Mouse (Mus musculus) layer of hippocampus, postnatal 25 days (tissue): ENCODE results near the gene Zfp683. TPM values are rescaled to one million over a fixed set of nuclear protein-coding genes. Genes with fewer than 3 reads are reported as not detected.

Experiments
- DNase-seq, 2 experiments: peaks; one replicate each; pipeline ENCODE4 v3.0.0; 2022; ENCODE audit warnings: mixed read lengths in 2 of 2, low spot score in 1 of 2; ENCODE audit errors: extremely low spot score in 1 of 2
- total RNA-seq, 2 experiments: library from RNA; stranded (reverse); gene quantifications; 2 replicates each; pipeline ENCODE4 v1.2.3; 2021

Gene Zfp683
- total RNA-seq = not detected

DNA sequence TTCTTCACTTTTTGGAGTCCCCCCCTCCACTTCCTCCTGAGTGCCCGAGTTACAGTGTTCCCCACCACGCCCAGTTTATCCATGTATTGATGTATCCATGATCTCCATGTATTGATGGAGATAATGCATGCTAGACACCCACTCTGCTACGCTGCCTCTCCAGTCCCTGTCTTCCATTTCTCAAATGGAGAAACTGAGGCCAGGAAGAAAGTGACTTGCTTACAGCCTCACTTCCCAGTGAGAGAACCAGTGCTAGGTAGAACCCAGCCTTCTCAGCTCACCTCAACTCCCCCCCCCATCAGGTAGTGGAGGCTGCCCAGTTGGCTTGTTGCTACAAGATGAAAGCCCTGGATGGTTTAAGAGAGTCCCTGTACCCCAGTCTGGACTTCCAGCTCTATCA is at the start of gene Zfp683:
Zfp683 (plus strand) TSS at position 301 of the 400 bp plus-strand sequence.
- no peak for DNase-seq

DNA sequence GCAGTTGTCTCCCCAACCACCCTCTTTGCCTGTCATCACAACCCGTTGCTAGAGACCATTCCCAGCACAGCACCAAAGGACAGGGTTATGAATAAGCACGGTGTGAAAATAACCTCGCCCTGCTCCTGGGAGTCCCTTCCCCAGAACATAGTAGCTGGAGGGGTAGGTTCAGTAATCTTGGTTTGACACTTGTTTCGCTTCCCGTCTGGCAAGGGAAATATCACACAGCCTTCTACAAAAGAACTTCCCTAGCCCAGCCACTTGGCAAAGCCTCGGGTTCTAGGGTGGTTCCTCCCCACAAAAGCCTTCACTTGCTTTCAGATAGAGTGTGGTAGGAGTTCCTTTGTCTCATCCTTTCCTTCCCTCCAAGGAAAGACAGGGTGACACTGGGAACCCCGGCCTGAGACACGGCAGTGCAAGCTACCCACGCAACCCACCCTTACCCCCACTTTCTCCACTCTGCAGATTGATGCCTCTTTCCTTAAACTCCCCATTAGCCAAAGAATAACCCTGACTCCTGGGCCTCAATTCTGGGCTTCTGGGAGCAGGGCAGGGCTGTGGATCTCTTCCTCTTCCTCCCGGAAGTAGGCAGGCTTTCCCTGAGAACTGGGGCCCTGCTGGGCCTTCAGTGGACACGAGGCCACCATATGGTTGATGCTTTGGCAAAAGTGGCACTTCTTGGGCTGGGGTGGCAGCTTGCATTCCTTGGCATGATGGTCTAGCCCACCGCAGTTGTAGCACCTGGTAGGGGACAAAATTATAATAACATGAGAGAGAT is 47.9 kb upstream of the Zfp683 start:
- DNase-seq = no peak

DNA sequence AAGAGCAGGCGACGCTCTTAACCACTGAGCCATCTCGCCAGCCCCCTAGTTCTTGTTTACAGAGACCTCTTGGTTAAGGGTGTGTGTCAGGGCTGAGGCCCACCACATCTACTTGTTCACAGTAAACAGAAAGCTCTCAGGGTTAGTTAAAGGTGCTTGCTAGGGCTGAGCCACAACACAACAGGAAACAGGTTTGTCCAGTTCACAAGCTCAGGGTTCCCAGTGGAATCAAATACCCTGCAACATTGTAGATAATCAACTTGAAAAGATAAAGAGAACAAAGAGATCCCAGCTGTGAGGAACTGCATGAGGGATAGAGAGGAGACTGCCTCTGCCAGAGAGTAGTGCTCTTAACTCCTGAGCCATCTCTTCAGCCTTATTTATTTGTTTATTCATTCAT is 46.8 kb upstream of the Zfp683 start:
- DNase-seq = no peak

DNA sequence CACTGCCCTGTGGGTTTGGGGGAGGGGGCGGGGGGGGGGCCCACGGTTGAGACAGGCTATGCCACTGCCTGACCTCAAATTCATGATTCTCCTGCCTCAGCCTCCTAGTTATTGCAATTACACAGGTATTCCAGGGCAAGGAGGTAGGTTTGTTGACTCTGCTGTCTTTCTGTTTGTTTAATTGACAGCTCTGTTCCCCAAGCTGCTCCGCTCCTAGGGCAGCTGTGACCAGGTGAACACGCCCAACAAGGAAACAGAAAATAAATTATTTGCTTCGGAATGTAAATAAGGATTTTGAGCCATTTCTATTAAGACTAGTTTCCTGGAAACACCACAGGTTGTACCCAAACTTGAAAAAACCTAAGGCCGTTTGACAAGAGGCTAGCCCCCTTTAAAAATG is 43.9 kb upstream of the Zfp683 start:
- no peak for DNase-seq

DNA sequence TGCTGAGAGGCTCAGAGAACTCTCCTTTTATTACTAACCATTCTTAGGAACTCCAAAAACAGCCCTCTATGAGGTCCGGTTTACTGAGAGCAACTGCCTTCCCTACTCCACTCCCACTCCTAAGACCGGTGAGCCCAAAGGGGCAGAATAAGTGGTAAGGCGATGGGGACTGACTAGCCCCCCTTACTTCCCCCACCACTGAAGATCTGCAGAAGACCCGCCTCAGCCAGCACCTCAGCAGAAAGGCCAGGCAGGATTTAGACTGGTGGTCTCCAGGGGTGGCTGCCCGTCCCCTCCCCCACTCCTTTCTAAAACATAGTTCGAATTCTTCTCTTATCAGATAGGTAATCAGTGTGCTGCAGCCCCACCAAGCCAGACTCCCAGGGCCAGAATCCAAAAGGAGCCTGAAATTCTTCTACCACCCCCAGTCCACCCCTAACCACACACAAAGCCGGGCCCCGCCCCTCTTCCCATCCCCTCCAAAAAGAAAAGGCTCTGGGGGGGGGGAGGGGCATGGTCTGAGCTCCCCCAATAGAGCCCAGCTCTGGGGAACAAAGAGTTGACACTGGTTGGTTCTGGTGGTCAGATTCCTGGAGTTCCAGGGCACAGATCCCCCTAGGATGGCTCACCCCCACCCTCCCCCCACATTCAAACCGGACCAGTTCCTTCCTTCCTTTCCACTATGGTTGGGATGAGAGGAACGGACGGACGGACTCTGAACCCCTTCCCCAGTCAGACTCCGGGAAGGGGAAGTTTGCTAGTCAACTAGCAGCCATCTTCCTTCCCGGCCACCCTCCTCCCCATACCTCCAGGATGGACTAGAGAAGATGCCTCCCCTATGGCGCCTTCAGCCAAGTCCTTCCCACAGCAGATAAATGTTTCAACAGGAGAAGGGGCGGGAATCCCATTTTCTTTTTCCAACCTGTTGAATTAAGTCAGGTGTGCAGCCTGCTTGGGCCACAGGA is 41.9 kb upstream of the Zfp683 start:
- no peak for DNase-seq

DNA sequence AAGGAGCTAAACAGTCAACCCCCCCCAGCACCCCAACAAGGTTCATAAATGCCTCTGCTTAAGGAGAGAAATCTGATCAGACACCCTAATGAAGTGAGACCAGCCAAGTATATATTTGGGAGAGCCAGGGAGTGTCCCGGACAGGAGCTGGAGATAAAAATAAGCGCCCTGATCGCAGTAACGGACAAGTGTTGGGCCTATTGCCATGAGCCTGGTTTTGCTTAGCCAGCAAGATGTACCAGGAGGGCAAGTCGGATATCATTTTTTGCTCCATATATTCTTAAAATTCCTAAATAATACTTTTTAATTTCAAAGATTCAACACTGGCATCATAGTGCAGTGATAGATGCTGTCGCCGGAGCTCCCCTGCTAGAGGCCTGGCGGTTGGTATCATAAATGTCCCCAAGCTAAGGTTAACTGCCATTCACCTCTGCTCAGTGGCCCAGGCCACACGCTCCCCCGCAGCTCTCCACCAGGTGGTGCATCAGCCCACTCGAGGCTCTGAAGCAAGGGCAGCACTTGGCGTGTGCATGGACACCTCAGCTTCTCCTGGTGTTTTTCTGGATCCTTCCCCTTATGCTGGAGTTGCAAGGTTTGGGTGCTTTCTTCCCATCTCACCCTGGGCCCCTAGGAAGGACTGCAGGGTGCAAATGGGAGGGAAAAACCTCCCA is 40.6 kb upstream of the Zfp683 start:
- no peak for DNase-seq

DNA sequence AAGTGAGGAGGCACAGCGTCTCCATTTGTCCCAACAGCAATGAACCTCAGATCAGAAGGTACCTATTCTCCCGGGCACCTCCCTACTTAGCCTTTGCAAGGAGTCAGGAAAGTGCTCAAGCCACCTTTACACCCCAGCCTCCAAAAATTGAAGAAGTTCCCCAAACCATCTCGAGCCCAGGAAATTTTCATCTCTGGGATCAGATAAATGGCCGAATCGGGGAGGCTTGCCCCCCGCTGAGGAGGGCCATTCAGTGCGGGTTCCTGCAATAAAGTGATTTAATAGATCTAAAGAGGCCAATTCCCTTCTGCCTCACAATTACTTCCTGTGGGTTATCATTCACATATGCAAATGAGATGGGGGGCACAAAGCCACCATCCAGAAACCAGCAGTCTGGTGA is 37.4 kb upstream of the Zfp683 start:
- DNase-seq = no peak

DNA sequence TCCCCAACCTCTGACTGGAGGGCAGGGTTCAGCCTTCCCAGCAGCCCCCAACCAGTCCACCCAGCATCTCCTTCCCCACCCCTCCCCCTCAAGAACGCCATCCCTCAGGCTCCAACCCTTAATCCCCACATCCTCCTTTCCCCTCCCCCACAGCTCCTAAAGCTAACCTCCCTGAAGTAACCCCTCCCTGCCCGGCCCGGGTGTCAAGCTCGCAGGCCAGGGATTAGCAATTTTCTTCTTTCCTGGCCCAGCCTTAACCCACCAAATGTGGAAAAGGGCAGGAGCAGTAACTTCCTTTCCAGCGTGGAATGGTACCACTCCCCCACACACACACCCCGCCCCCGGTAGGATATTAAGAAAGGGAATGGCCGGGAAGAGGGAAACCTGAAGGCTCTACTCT is 36.9 kb upstream of the Zfp683 start:
- no peak for DNase-seq

DNA sequence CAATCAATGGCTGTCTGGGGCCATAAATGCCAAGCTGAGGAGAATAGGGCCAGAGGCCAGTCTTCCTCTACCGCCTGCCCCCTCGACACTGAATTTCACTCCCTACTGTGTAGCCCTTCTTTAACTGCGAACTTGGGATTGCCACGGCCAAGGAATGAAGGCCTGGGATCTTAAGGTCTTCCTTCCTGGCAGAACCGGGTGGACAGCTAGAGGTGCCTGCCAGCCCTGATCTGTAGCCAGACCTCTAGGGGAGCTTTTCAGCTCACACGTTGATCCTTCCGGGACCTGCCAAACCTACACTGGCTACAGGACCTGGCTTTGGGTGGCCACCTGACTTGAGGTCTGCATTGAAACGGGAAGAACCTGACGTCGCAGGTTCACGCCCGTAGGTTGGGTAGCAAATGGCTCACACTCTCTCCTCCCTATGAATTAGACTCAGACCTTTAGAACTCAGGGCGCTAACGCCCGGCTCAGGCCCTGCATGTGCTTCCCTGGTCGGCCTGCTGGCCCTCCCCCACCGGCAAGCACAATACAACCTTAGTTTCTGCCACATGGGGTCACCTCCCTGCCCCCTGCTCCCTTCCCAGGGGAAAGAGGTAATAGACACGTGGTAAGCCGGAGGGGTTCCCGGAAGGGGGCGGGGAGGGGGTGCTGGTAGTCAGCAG is 36.3 kb upstream of the Zfp683 start:
- no peak for DNase-seq

DNA sequence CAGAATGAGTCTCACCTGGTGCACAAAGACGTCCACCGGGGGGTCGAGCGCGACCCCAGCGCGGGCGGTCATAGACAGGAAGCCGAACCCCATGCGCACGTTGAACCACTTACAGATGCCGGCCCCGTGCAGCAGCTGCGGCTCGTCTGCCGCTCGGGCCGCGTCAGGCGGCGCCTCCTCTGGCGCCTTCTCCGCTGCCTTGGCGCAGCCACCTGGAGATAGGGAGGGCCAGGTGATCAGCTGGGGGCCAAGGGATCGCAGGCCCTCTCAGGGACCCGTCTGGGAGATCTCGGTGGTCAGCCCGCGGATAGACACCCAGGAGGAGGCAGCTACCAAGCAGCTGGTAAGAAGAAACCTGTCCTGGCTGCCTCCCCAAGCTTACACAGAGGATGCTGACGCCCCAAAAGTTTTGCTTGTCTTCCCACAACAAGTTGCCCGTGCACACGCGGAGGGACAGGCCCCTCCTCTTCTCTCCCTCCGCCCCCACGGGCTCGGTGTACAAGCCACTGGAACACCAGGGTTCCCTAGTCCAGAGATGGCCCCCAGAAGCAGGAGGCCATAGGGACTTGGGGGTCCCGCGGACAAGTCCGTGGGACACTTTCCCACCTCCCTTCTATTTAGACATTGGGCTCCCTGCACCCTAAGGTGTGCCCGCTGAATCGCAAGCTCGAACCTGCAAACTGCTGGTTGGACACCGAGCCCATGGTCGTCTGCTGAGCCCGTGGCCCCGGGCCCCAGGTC is 35.4 kb upstream of the Zfp683 start:
- no peak for DNase-seq

DNA sequence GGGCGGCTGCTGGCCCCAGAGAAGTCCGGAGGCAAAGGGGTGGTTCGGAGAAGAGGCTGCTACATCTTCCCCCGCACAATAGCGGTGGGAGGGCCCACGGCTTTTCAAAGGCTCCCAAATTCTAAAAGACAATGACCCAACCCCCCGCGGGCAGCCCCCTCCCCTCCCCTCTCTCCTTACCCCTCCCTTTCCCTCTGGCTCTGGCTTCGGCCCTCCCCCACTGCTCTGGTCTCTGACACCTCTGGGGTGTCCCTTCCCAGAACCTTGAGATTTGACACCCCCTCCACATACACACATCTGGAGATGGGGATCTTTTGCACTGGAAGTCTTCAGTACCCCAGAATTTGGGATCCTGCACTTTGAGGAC is 34.9 kb upstream of the Zfp683 start, which contains the start of gene Lin28a:
Lin28a (minus strand) TSS at position 63 of the 367 bp plus-strand sequence.
- DNase-seq = no peak

DNA sequence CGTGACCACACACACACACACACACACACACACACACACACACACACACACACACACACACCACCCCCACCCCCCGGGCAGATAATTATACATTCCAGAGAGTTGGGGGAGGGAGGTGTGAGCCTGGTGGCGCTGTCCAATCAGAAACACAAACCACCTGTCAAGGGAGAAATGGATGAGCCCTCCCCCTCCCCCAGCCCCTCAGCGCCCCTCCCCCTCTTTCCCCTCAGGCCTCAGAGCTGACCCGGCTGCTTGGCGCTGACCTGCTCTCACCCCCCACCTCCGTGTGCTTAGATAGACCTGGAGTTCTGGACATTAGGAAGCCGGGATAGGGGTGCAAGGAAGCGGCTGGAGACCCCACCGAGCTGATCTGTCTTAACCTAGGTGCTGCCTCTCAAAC is 34.4 kb upstream of the Zfp683 start:
- DNase-seq = no peak

DNA sequence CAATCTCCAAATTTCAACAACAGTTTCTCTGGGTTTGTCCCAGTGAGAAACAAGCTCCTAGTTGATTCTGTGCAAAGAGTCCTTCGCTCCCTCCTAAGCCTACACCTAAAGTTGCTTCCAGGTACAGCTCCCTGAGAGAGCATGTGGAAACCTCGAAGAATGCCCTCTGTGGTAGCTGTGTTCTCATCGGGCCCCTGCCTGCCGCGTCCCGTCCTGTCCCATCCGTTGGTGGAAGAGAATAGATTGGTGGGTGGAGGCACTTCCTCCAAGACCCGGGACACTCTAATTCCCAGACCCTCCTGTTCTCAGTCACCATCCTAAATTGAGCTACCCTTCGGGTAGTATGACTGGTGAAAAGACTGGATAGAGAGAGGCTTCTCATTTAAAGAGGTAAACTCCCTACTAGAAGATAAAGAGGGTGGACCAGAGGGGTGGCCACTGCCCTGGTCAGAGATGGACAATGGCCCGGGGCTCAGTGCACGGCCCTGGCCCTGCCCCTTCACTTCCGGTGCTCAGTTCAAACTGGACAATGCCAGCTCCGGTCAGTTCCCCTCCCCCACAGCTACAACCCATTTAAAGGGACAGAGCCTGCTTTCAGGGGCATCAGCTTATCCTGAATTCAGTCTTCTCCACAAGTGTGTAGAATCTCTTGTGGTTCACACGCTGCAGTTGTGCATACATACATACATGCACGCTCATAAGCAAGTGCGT is 33.8 kb upstream of the Zfp683 start:
- DNase-seq = no peak

DNA sequence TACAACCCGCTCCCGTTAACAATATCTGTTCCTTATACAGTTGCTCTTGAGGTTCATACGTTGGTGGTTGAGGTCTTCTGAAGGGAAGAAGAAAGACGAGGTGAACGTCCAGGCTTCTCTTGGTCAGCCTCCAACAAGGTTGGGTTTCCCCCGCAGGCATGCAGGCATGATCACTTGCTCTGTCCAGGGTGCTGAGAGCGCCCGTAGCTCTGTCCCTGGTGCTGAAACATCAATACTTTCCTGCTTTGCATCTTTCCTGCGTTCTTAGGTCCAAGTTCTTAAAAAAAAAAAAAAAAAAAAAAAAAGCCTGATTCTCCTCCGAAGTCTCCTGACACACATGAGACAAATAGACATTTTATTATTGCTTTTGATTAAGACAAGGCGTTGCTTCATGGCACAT is 33.0 kb upstream of the Zfp683 start:
- peak in 1 of 2 experiments; percentile 59 for DNase-seq

DNA sequence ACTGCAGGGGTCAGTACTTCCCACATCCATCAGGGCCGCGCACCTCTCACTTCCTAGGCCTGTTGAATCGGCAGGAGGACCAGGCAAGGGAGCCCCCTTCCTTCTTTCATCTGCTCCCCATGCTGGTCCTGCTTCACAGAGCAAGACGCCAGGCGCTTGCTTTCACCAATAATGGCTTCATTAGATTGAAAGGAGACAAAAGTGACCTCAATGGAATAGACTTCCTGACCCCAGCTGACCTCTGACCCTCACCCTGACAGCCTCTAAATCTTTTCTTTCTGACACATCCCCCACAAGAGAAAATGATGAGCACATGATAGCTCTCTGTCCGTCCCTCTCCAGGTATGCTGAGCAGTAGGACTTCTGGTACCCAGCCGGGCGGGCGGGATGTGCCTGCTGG is 27.8 kb upstream of the Zfp683 start:
- DNase-seq = no peak

DNA sequence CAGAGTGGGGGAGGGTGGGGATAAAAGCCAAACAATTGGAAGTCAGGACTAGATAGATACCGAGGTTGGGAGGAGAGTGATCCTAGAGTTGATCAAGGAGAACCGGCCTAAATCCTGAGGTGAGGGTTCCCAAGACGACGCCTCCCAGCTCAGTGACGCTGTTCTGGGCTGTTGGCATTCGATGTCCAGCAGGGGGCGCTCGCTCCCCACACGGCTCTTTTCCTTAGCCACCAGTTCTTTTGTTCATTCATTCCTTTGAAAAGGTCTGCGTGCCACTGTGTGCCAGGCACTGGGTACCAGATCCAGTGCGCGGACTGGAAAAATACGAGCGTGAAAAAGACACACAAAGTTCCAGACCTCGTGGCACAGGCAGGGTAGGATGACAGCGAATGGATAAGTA is 17.7 kb upstream of the Zfp683 start:
- DNase-seq = peak; percentile 78 to 94

DNA sequence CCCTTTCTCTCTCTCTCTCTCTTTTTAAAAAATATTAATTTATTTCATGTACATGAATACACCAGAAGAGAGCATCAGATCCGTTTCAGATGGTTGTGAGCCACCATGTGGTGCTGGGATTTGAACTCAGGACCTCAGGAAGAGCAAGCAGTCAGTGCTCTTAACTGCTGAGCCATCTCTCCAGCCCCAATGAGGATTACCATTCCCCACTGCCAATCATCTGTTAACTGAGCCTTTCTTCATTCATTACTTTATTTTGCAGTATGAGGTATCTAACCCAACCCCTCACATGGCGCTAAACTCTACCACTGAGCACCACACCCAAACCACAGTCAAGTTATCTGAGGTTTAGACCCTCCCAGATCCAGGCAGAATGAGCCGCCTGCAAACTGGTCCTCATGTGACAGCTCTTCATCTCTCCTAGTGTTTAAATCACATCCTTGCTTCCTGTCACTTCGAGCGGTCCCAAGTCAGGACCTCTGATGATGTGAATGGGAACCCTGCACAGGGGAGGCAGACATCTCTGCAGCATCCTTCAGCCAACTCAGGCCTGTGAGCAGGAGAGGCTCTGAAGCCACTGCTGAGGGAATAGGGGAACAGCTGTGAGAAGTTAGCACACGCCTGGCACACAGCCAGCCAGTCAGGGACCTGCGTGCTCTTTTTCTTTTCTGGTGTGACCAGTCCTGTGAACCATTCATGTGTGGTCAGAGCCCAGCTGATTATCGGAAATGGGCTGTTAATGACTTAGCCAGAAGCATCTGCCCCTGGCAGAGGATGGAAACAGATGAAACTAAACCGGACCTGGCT is 12.1 kb upstream of the Zfp683 start:
- DNase-seq = no peak

DNA sequence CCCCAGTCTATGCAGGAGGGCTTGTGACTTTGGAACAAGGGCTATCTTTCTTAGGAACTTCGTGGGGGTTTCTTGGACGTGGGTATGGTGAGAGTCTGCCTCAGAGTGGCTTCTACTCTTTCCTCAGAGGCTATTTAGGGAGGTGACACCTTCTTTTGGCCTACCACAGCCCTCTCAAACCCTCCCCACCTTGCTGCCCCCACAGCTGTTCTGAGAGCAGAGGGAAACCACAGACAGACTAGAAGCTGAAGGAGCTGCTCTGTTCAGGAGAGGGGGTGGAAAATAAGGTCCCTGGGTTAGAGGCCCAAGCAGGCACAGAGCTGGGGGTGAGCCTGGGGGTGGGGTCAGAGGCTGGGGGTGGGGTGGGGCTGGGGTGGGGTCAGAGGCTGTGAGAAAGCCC is 10.6 kb upstream of the Zfp683 start:
- DNase-seq = no peak
